ENCODE assay signal across 28 mouse cellular contexts in the genomic region with DNA sequence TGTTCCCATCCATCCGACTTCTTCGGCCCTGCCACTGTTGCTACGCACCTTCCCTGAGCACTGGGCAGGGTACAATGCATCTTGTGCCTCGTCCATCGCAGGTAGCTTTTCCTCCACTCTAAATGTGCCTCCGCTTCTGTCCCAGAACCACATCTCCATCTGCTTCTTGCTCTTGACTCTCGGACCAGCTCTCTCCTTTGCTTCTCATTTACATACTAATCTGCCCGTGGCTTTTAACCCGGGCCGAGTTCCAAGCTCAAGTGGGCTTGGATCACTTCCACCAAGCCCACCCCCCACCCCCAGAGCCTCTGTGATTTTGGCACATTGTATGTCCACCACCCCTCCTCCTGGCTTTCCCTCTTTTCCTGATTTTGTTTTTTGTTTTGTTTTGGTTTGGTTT.
A peak's percentile ranks its signal among the peaks of the same experiment; 100 is the strongest.
DNase-seq lines count a peak whose midpoint lies in the region; ATAC-seq and TF ChIP-seq lines count a peak whose summit lies in the region.
"Had no signal": no experiment of that assay in that cellular context is flagged by ENCODE, and none has a peak within 500 bp of the region (broad histone marks: within the 10 kb centered on the region; RNA-seq: fewer than 3 reads in every experiment).

No protein-coding gene starts in this region.

- no peaks in the 10 kb centered on the region for H3K9me3 ChIP-seq in midbrain, embryonic 14.5 days (ENCODE audit: control insufficient read depth, low read length)
- H3K9me3 ChIP-seq in midbrain, embryonic 13.5 days, result no peaks in the 10 kb centered on the region
- H3K9me3 ChIP-seq in embryonic facial prominence, embryonic 14.5 days (ENCODE audit: control insufficient read depth, low read length), result no peaks in the 10 kb centered on the region
- no peaks in the 10 kb centered on the region for H3K9me3 ChIP-seq in hindbrain, postnatal 0 days (ENCODE audit: low read length)
- H3K9me3 ChIP-seq: embryonic facial prominence, embryonic 12.5 days; forebrain, embryonic 13.5 days; limb, embryonic 10.5 days; limb, embryonic 15.5 days had no signal

- no peaks in the 10 kb centered on the region for H3K79me2 ChIP-seq in heart, adult 2 months (replicated peaks; ENCODE audit: control insufficient read depth, insufficient read depth, low read length)

- no peak overlapping the region for H3K27ac ChIP-seq in heart, adult 2 months
- H3K27ac ChIP-seq in midbrain, embryonic 14.5 days (replicated peaks; ENCODE audit: low read depth, low read length), result 0 out of 2 replicates have a peak overlapping the region, but pooled peaks have one; percentile 9
- no peak overlapping the region for H3K27ac ChIP-seq in midbrain, embryonic 13.5 days
- no peak overlapping the region for H3K27ac ChIP-seq in embryonic facial prominence, embryonic 14.5 days (replicated peaks; ENCODE audit: low read depth, low read length)
- no peak overlapping the region for H3K27ac ChIP-seq in hindbrain, postnatal 0 days
- H3K27ac ChIP-seq: embryonic facial prominence, embryonic 12.5 days; forebrain, embryonic 13.5 days; gastrocnemius, adult 2 months; kidney, postnatal 0 days; limb, embryonic 10.5 days; limb, embryonic 15.5 days; liver, embryonic 14.5 days; macrophage had no signal

- peak; percentile 43; the same call in 1 of the 2 replicates for ATAC-seq in midbrain, embryonic 14.5 days (ENCODE audit: low FRiP score, low TSS enrichment)
- no peak for ATAC-seq in midbrain, embryonic 13.5 days
- no peak for ATAC-seq in embryonic facial prominence, embryonic 14.5 days (ENCODE audit: low read depth)
- ATAC-seq in hindbrain, postnatal 0 days, result 0 out of 2 replicates have a peak, but pooled peaks have one; percentile 12
- ATAC-seq: forebrain, embryonic 13.5 days; intestine, embryonic 16.5 days had no signal

- H3K4me3 ChIP-seq in heart, adult 2 months, result no peak overlapping the region
- H3K4me3 ChIP-seq in midbrain, embryonic 14.5 days (replicated peaks; ENCODE audit: low read depth, low read length), result no peak overlapping the region
- H3K4me3 ChIP-seq in midbrain, embryonic 13.5 days (replicated peaks), result no peak overlapping the region
- no peak overlapping the region for H3K4me3 ChIP-seq in embryonic facial prominence, embryonic 14.5 days (ENCODE audit: low read depth, low read length)
- H3K4me3 ChIP-seq in hindbrain, postnatal 0 days (ENCODE audit: low read length), result no peak overlapping the region
- H3K4me3 ChIP-seq: embryonic facial prominence, embryonic 12.5 days; erythroblast, embryonic 14.5 days; forebrain, embryonic 13.5 days; gastrocnemius, adult 2 months; limb, embryonic 10.5 days; limb, embryonic 15.5 days had no signal

- H3K36me3 ChIP-seq in heart, adult 2 months (ENCODE audit: control insufficient read depth, insufficient read depth, low read length), result no peaks in the 10 kb centered on the region
- H3K36me3 ChIP-seq in midbrain, embryonic 14.5 days (ENCODE audit: control insufficient read depth, insufficient read depth, low read length), result no peaks in the 10 kb centered on the region
- H3K36me3 ChIP-seq in midbrain, embryonic 13.5 days, result no peaks in the 10 kb centered on the region
- no peaks in the 10 kb centered on the region for H3K36me3 ChIP-seq in embryonic facial prominence, embryonic 14.5 days (ENCODE audit: control insufficient read depth, insufficient read depth, low read length)
- no peaks in the 10 kb centered on the region for H3K36me3 ChIP-seq in hindbrain, postnatal 0 days (ENCODE audit: insufficient read depth, low read length)
- H3K36me3 ChIP-seq: embryonic facial prominence, embryonic 12.5 days; limb, embryonic 10.5 days; limb, embryonic 15.5 days had no signal

- H3K4me1 ChIP-seq in heart, adult 2 months (ENCODE audit: control insufficient read depth, insufficient read depth, low read length), result no peaks in the 10 kb centered on the region
- H3K4me1 ChIP-seq in midbrain, embryonic 14.5 days (ENCODE audit: control insufficient read depth, insufficient read depth, low read length), result peaks cover 6% of the 10 kb centered on the region; the same call in 1 of the 2 replicates
- peaks cover 12% of the 10 kb centered on the region; the same call in 1 of the 2 replicates for H3K4me1 ChIP-seq in midbrain, embryonic 13.5 days (replicated peaks)
- H3K4me1 ChIP-seq in embryonic facial prominence, embryonic 14.5 days (ENCODE audit: control insufficient read depth, insufficient read depth, low read length), result no peaks in the 10 kb centered on the region
- peaks cover 8% of the 10 kb centered on the region; the same call in 1 of the 2 replicates for H3K4me1 ChIP-seq in hindbrain, postnatal 0 days (ENCODE audit: insufficient read depth, low read length)
- H3K4me1 ChIP-seq: embryonic facial prominence, embryonic 12.5 days; limb, embryonic 10.5 days; limb, embryonic 15.5 days had no signal

- 68% methylated on average over 10 of the region's 10 CpGs for WGBS in heart, adult 2 months
- 60% methylated on average over 10 of the region's 10 CpGs for WGBS in midbrain, embryonic 14.5 days
- 56% methylated on average over 10 of the region's 10 CpGs for WGBS in midbrain, embryonic 13.5 days
- 71% methylated on average over 10 of the region's 10 CpGs for WGBS in embryonic facial prominence, embryonic 14.5 days
- WGBS in hindbrain, postnatal 0 days, result 32% methylated on average over 10 of the region's 10 CpGs

- H3K9ac ChIP-seq in heart, adult 2 months (ENCODE audit: low read depth, low read length), result no peak overlapping the region
- H3K9ac ChIP-seq in midbrain, embryonic 14.5 days (replicated peaks; ENCODE audit: low read length), result no peak overlapping the region
- no peak overlapping the region for H3K9ac ChIP-seq in midbrain, embryonic 13.5 days (replicated peaks)
- no peak overlapping the region for H3K9ac ChIP-seq in embryonic facial prominence, embryonic 14.5 days (ENCODE audit: low read depth, low read length)
- no peak overlapping the region for H3K9ac ChIP-seq in hindbrain, postnatal 0 days (replicated peaks; ENCODE audit: low read length)
- H3K9ac ChIP-seq: embryonic facial prominence, embryonic 12.5 days; forebrain, embryonic 13.5 days; limb, embryonic 15.5 days; liver, embryonic 14.5 days had no signal

- H3K4me2 ChIP-seq in midbrain, embryonic 14.5 days (ENCODE audit: low read length), result no peak overlapping the region
- H3K4me2 ChIP-seq in midbrain, embryonic 13.5 days (replicated peaks), result no peak overlapping the region
- no peak overlapping the region for H3K4me2 ChIP-seq in embryonic facial prominence, embryonic 14.5 days (ENCODE audit: low read depth, low read length)
- H3K4me2 ChIP-seq in hindbrain, postnatal 0 days (ENCODE audit: low read depth, low read length), result 0 out of 2 replicates have a peak overlapping the region, but pooled peaks have one; percentile 25
- H3K4me2 ChIP-seq: embryonic facial prominence, embryonic 12.5 days; forebrain, embryonic 13.5 days; limb, embryonic 15.5 days had no signal

- TF ChIP-seq POLR2A in heart, adult 2 months (IDR thresholded peaks at IDR 0.05; ENCODE audit: insufficient read depth, low read depth, low read length), result no peak

- H3K27me3 ChIP-seq in heart, adult 2 months (ENCODE audit: control insufficient read depth, insufficient read depth, low read length), result no peaks in the 10 kb centered on the region
- H3K27me3 ChIP-seq in midbrain, embryonic 14.5 days (ENCODE audit: control insufficient read depth, insufficient read depth, low read length), result no peaks in the 10 kb centered on the region
- H3K27me3 ChIP-seq in midbrain, embryonic 13.5 days, result no peaks in the 10 kb centered on the region
- H3K27me3 ChIP-seq in embryonic facial prominence, embryonic 14.5 days (replicated peaks; ENCODE audit: control insufficient read depth, insufficient read depth, low read length), result no peaks in the 10 kb centered on the region
- no peaks in the 10 kb centered on the region for H3K27me3 ChIP-seq in hindbrain, postnatal 0 days (ENCODE audit: insufficient read depth, low read length)
- H3K27me3 ChIP-seq: forebrain, embryonic 13.5 days; limb, embryonic 15.5 days had no signal

- intact Hi-C loops in heart, adult 2 months (cut with DNase I), result no loop called here

- no peak for TF ChIP-seq CTCF in heart, adult 2 months (IDR thresholded peaks at IDR 0.05)
- TF ChIP-seq CTCF in hindbrain, postnatal 0 days (IDR thresholded peaks at IDR 0.05; ENCODE audit: low read depth), result no peak

- peak; percentile 39 for DNase-seq in heart, adult 11 months
- no peak for DNase-seq in heart, adult 2 months
- DNase-seq in midbrain, embryonic 14.5 days, result peak; percentile 57
- peak; percentile 6 for DNase-seq in embryonic facial prominence, embryonic 14.5 days (ENCODE audit: low spot score)
- peak; percentile 55 for DNase-seq in hindbrain, postnatal 0 days (ENCODE audit: low spot score)
- no peak for DNase-seq in urinary bladder, postnatal 10 days (ENCODE audit: low spot score)
- DNase-seq: adrenal gland, postnatal 36 days; B cell, adult 2 months; cerebellum, adult 8-10 months; cerebellum, postnatal 36 days; gastrocnemius, adult 2 months; heart, postnatal 14 days; kidney, adult 8-10 months; kidney, postnatal 4 days; lung, adult 2 months; lung, postnatal 10 days; thymus, adult 2 months; thymus, postnatal 36 days had no signal

- TF ChIP-seq EP300 in heart, adult 2 months (IDR thresholded peaks at IDR 0.05; ENCODE audit: insufficient read depth, low read depth, low read length), result no peak

Comparison
In these comparisons a context has a peak if more than half of its experiments do, and no peak if none do; other contexts are left out.
1. DNase-seq: peak in heart, adult 11 months (single experiment), midbrain, embryonic 14.5 days (single experiment), embryonic facial prominence, embryonic 14.5 days (single experiment) and hindbrain, postnatal 0 days (single experiment); none in heart, adult 2 months (0 of 2) and urinary bladder, postnatal 10 days (single experiment).
2. ATAC-seq: peak in midbrain, embryonic 14.5 days (single experiment) and hindbrain, postnatal 0 days (single experiment); none in midbrain, embryonic 13.5 days (single experiment) and embryonic facial prominence, embryonic 14.5 days (single experiment).